Mouse (Mus musculus): ENCODE results near the gene Tada3. TPM values are rescaled to one million over a fixed set of nuclear protein-coding genes. Genes with fewer than 3 reads are reported as not detected.

Gene Tada3
- total RNA-seq, 2 experiments from 2014 or later, result 13.8 to 21.0 TPM

DNA sequence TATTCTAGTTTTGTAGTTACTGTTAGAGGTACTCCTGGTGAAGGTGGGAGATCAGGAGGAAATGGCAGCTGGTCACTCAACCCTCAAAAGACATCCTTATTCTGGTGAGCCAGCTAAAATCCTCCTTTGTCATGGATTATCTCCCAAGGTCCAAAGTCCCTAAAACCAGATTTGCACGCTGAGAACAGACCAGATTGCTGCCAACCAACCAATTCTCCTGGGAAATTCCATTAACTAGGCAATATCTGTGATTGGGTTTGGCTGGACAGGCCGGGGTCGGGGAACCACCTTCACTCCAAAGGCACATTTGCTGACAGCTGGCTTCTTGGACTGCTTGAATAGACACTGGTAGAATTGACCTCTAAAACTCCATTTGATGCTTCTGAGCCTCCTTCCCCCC lies 13.0 kb upstream of the Tada3 start:
- ATAC-seq (replicated peaks; ENCODE audit: poor library complexity, severe bottlenecking), result no peak

DNA sequence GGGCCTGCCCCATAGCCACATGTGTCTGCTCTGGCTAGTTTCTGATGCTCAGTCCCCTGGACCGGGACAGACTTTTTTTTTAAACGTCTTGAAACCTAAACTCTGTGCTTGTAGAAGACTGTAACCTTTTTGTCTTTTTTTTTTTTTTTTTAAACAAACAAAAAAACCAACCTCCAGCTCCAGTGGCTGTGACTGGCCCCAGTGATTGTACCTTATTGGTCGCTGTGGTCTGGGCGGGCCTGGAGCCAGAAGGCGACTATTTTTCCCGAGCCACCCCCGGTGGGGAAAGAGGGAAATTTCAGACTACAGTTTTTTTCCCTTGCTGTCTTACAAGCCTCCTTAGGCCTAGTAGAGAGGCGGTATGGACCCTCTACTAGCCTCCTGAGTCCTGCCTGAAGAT lies 11.3 kb upstream of the Tada3 start, which contains the start of gene Ttll3:
Gene Ttll3, plus strand, starts transcription at position 301 of the 400 bp plus-strand sequence.
- no peak for ATAC-seq (replicated peaks; ENCODE audit: poor library complexity, severe bottlenecking)

DNA sequence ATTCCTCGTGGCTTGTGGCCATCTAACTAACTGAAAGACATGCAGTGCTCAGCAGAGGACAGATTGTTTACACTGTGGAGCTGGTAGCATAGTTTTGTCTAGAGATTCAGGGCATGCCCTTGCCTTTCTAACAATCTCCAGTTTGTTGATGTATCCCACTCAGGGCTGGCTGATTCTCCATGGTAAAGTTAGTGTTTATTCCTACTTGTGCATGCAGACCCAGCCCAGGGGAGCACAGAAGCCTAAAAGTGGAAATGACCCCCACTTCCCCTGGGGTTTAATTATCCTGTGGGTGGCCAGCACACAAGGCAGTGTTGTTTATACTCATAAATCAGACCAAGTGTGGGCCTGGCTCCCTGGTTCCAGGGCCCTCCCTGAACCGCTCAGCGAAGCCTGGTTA lies 8.3 kb upstream of the Tada3 start:
- ATAC-seq (replicated peaks; ENCODE audit: poor library complexity, severe bottlenecking), result no peak

DNA sequence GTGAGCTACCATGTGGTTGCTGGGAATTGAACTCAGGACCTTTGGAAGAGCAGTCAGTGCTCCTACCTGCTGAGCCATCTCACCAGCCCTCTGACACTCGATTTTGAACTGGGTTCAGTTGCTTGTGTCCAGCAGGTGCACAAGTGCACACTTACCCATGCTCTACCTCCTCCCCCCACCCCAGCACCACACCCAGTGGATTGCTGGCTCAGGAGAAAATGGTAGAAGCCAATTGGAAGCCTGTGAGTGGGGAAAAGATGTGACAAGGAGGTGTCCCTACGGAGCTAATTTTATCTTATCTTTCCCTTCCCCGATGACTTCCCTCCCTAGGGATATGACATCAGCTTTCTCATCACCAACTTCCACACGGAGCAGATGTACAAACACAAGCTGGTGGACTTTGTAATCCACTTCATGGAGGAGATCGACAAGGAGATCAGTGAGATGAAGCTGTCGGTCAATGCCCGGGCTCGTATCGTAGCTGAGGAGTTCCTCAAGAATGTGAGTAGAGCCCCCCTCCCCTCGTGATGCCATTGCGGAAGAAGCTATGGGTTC lies 7.6 kb upstream of the Tada3 start:
- no peak for ATAC-seq (replicated peaks; ENCODE audit: poor library complexity, severe bottlenecking)

DNA sequence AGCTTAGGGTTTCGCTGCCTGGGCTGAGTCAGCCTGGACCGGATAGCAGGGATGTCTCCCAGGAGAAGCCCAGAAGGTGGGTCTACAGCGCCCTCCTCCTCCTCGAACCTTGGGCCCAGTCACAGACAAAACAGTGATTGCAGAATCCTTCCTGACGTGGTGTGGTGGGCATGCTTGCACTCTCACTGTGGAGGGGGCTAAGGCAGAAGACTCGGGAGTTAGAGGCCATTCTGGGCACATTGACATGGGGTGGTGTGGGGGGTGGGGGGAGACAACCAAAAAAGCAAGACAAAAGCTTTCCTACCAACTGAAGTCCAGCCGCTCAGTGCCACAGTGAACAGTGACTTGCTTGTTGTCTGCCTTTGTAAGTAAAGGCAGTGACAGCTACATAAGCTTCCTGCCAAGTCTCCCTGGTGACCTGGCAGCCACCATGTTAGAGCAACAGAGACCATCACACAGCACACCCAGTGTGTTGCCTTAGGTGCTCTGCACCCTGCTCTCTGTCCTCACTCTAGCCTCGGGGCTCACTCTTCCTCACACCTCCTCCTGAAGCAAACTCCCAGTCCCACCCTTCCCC lies 6.8 kb upstream of the Tada3 start:
- no peak for ATAC-seq (replicated peaks; ENCODE audit: poor library complexity, severe bottlenecking)

DNA sequence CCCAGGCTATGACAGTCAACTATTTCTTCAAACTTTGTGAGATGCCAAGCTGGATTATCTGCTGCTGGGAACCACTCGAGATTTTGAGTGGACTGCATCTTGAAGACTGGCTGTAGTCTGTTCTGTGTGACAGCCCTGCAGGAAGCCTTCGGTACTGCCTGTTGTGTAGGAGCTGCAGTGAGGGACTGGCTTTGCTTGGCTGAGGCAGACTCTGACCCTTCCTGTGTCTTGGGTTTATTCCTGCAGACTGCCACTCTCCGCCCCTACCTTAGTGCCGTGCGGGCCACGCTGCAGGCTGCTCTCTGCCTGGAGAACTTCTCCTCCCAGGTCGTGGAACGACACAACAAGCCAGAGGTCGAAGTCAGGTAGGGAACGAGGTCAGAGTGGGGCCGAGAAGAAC lies 2.8 kb upstream of the Tada3 start:
- no peak for ATAC-seq (replicated peaks; ENCODE audit: poor library complexity, severe bottlenecking)

DNA sequence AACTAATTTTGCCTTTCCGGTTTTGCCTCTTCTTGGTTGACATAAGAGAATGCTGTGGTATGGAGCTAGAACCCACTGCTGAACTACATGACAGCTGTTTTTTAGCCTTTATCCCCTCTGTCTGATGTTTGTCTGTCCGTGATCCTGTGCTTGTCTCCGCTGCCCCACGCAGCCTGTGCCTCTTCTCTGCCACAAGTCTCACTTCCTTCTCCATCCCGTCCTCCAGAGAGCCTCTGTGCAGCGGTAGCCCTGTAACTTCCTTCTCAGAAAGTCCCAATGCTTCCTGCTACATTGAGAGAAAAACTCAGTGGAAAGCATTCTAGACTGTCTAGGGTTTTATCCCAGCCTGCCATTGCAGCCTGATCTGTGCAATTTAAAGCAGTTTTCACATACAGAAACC lies 1.6 kb upstream of the Tada3 start:
- peak; percentile 47 for ATAC-seq (replicated peaks; ENCODE audit: poor library complexity, severe bottlenecking)

DNA sequence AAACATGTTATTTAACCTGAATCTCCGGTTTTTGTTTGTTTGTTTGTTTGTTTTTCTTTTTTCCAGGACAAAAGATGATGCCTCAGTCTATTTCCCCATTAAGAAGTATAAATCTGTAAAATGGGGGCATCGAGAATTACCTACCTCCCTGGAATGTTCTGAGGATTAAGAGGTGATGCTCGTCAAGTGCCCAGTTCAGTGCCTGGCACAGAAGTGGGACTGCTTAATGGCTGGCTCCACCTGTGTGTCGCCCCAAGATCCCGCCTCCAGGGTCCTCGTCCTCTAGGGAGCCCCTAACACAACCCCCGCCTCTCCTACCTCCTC lies 549 bp downstream of the Tada3 start:
- ATAC-seq (replicated peaks; ENCODE audit: poor library complexity, severe bottlenecking), result no peak

DNA sequence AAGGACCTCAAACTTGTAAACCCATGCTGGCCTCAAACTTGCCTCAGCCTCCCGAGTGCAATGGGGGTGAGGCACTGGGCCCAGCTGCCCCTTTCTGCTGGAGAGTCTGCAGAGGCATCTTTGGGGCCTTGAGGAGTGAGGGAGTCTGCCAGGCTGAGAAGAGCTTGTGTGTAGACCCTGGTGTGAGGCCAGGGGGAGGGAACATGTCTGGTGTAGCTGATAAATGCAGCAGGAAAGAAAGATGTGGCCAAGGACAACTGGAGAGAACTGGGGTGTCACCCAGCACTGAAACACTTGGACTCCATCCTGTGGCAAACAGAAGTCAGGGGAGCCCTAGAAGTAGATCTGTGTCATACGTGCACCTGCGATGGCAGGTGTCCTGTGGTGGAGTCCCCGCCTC lies 4.2 kb downstream of the Tada3 start:
- no peak for ATAC-seq (replicated peaks; ENCODE audit: poor library complexity, severe bottlenecking)

DNA sequence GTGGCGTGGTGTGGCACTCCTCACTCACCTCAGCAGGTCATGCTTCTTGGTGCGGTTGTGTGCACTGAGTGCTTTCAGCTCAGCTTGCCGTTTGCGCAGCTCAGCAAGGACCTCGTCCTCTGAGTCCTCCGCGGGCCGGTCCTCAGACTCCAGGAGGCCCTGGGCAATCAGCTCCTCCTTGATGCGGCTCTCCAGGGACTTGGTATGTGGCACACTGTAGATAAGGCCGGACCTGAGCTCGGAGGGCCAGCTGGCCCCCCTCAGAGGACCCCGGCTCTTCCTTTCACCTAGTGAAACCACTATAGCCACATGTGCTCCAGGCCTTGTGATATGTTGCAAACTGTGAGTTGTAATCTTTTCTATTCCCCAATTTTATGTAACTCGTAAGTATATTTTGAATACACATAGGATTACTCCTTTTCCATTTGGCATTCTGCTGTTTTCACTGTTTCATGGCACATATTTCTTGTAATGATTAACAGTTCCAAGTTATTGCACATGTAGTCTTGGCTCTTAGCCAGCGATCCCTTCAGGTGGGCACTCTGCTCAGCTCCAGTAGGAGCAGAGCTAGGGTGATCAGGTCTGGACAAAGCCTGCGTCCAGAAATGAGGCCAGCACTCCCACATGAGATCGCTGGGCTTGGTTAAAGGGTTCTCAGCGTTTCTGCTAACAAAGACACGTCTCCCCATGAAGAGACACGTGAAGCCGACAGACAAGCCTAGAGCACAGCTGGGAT lies 7.3 kb downstream of the Tada3 start:
- ATAC-seq (replicated peaks; ENCODE audit: poor library complexity, severe bottlenecking), result no peak

DNA sequence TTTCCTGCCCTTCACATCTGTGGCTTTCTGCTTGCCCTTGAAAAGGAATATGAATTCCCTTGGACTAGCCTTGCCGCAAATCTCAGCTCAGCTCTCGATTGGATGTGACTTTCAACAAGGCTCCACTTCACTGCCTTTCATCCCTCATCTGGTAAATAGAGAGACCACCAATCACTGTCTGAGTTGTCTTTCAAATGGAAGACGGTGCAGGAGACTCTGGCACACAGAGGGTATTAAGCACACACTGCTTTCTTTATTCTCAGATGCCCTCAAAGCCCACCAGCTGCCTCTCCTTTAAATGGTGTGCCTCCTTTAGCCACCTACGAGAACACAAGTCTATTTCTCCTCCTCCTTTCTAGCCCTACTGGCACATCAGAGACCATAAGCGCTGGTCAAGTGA lies 9.1 kb downstream of the Tada3 start:
- ATAC-seq (replicated peaks; ENCODE audit: poor library complexity, severe bottlenecking), result no peak

DNA sequence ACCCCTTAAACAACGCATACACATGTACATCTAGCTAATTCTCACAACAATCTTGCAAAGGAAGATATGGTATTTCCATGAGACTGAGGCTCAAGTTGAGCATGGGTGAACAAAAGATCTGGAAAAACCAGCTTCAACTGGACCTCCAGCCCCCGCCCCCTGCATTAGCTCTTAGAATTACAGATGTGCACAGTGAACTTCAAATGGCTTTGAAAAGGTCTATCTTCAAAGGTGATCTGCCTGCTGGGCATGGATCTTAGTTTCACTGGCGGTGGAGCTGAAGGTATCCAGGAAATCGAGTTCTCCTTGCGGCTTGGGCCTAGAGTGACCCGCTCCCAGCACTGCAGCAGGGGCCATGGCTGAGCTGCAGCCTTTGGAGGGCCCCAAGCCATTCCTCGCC lies 9.6 kb downstream of the Tada3 start:
- no peak for ATAC-seq (replicated peaks; ENCODE audit: poor library complexity, severe bottlenecking)

DNA sequence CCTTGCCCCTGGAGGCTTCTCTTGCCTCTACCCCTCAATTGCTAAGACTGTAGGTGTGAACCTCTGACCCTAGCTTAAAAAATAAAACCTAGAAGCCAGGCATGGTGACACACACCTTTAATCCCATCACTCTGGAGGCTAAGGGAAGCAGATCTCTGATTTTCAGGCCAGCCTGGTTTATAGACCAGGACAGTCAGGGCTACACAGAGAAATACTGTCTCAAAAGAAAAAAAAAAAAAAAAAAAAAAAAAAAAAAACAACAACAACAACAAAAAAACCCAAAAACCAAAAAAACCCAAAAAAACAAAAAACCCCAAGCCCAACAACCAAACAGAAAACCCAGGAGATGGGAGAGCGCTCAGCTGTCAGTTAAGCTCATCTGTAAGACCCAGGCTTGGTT lies 10.1 kb downstream of the Tada3 start:
- ATAC-seq (replicated peaks; ENCODE audit: poor library complexity, severe bottlenecking), result no peak

DNA sequence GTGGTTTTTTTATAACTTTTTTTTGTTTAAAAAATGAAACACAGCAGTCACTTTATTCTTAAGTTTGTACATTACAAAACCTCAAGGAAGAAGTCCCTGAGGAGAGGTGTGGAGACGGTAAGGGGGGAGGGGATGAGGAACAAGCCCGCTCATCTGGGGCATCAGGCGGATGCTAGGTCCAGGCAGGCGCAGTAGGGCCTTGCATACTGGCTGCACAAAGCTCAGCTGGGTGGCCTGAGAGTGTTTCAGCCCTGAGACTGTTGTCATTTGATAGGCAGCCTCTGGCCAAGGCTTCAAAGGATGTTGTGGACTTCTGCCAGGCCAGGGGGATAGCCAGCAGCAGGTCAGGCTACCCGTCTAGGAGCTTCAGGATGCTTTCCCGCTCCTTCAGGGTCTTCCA lies 11.0 kb downstream of the Tada3 start:
- no peak for ATAC-seq (replicated peaks; ENCODE audit: poor library complexity, severe bottlenecking)

DNA sequence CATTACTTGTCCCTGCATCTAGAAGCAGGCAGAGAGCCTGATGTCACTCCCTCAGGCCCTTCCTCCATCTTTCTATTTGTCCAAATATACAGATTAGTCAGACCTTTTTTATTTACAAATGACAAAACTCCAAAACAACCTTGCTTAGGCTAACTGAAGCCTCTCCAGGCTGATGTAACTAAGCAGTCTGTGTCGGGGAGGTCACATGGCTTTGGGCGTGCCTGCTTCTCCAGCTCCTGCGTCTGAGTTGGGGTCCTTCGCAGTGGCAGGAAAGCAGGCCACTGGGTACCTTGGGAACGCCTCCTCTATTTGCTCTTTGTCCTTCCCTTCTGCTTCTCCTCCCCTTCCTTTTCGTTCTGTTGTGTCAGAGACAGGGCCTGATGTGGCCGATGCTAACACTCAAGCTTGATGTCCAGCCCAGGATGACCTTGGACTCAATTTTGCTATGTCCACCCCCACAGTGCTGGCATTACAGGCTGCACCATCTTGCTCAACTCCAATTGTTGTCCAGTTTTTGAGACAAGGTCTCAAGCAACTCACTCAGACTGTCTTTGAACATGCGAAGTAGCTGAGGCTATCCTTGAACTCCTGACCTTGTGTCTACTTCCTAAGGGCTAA lies 13.1 kb downstream of the Tada3 start:
- ATAC-seq (replicated peaks; ENCODE audit: poor library complexity, severe bottlenecking), result no peak

DNA sequence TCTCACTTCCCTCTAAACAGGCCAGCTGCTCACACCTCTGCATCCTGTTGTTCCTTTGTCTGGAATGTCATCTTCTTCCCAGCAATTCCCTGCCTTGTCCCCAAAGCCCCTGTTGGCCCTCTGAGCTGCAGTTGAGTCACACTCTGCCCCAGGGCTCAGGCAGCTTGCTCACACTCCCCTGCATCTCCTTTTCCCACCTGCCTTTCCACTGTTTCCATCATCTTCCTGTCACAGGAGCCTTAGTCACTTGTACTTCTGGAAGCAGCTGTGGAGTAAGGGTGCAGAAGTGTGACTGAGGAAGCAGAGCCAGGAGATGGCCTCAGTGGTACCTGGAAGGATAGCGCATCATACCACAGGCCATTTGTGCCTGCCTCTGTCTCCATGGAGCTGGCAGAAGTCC lies 15.4 kb downstream of the Tada3 start:
- ATAC-seq (replicated peaks; ENCODE audit: poor library complexity, severe bottlenecking), result no peak

DNA sequence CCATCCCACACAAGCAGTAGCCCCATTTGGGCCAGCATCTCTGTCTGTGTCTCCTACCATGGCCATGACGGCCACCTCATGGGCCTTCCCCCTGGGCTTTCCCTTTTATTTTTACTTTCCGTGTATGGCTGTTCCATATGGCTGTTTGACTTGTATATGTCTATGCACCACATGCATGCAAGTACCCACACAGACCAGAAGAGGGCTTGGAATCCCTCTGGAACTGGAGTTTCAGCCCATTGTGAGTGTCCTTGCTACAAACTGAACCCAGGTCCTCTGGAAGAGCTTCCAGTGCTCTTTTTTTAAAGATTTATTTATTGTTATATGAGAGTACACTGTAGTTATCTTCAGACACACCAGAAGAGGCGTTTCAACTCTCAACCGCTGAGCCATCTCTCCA lies 16.2 kb downstream of the Tada3 start:
- ATAC-seq (replicated peaks; ENCODE audit: poor library complexity, severe bottlenecking), result no peak

DNA sequence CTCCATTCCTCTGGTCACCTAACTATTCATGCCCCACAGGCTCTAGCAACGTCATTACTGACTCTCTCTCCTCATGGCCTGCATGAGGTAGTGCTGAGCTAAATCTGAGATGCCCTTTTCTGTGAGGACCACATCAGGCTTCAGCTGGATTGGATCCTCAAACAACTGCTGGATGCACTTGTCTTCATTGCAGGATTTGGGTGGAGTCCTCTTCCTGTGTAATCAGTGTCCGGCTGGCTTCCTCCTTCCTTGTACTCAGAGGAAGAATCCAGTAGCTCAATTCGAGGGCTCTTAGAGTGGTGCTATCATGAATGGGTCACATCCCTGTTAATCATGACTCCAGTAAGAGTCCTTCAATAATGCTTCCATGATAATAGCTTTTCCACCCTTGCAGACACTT lies 24.0 kb downstream of the Tada3 start:
- ATAC-seq (replicated peaks; ENCODE audit: poor library complexity, severe bottlenecking), result no peak

DNA sequence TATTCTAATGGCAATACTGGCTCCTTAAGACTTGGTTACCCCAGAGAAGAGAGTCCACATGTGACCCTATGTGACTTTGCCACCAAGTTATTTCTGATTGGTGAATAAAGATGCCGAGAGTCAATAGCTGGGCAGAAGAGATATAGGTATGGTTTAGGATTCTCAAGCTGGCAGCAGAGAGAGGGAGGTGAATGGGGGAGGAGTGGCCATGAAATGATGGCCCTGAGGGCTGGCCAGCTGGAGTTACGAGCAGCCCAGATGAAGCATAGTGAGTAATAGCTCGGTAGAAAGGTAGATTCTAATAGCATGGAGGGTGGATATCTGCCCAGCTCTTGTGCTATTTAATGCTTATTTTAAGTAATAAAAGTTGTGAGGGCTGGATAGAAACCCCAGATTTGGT lies 24.9 kb downstream of the Tada3 start:
- no peak for ATAC-seq (replicated peaks; ENCODE audit: poor library complexity, severe bottlenecking)

DNA sequence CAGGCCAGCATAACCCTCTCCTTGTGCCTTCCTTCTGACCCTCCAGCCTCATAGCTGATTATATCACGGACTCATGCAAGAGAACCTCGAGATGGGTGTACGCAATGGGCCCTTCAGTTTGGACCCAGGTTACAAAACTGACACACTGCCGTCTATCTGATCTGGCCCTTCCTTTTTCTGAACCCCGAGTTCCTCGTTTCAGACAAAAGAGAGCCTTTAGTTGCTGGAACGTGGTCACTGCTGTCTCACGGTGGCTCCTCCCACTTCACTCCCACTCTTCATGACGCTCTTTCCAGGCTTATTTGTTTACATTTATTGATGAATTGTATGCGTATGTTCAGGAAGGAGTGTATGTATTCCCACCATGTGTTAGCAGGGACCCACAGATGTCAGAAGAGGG lies 26.0 kb downstream of the Tada3 start:
- peak; percentile 95 for ATAC-seq (replicated peaks; ENCODE audit: poor library complexity, severe bottlenecking)

DNA sequence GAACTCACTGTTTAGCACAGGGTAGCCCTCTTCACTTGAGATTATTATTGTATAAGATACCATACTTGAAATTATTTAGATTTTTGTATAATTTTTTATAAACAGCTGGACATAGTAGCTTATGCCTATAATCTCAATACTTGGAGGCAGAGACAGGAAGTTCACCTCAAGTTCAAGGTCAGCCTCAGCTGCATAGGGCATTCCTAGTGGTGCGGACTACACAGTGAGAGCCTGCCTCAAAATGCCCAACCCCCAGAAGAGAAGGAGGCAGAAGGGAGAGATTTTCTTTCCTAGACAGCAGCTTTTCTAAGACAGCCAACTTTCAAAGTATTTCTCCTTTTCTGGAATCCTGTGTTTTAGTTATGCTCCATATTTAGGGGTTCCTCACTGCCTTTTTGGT lies 26.5 kb downstream of the Tada3 start:
- no peak for ATAC-seq (replicated peaks; ENCODE audit: poor library complexity, severe bottlenecking)

DNA sequence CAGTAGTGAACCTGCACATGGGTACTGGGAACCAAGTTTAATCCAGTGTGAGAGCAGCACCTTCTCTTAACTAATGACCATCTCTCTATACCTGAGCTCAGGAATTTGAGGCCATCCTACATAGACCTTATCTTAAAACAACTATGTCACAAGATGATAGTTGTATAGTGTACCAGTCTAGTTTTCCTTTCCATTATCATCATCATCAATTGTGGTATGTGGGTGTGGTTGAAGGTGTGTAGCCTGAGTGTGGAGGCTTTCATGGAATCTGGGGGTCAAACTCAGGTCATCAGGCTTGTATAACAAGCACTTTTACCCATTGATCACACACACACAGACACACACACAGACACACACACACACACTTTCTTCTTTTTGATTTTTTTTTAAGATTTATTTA lies 27.1 kb downstream of the Tada3 start:
- ATAC-seq (replicated peaks; ENCODE audit: poor library complexity, severe bottlenecking), result no peak

All from granulocyte monocyte progenitor cell, adult 5-6 weeks (primary cell).